ENCODE assay signal across 35 mouse cellular contexts in genomic region chr5:150525239-150525638, GRCm38 (mm10). TPM values are rescaled to one million over a fixed set of nuclear protein-coding genes. Genes with fewer than 3 reads are reported as not detected.
DNase-seq lines count a peak whose midpoint lies in the region; ATAC-seq and TF ChIP-seq lines count a peak whose summit lies in the region.
"Had no signal": no experiment of that assay in that cellular context is flagged by ENCODE, and none has a peak within 500 bp of the region (broad histone marks: within the 10 kb centered on the region; RNA-seq: fewer than 3 reads in every experiment).

No protein-coding gene starts in this region.

- H3K4me1 ChIP-seq in heart, adult 2 months (ENCODE audit: control insufficient read depth, insufficient read depth, low read length): no peaks in the 10 kb centered on the region
- H3K4me1 ChIP-seq in liver, postnatal 0 days (ENCODE audit: insufficient read depth): peaks cover 7% of the 10 kb centered on the region; the same call in 1 of the 2 replicates
- H3K4me1 ChIP-seq in liver, embryonic 11.5 days (replicated peaks; ENCODE audit: control insufficient read depth, insufficient read depth, low read length): peaks cover 5% of the 10 kb centered on the region
- peaks cover 9% of the 10 kb centered on the region for H3K4me1 ChIP-seq in neural tube, embryonic 15.5 days

- H3K36me3 ChIP-seq in heart, adult 2 months (ENCODE audit: control insufficient read depth, insufficient read depth, low read length): no peaks in the 10 kb centered on the region
- H3K36me3 ChIP-seq in liver, postnatal 0 days (replicated peaks; ENCODE audit: insufficient read depth, low read length): 0 out of 2 replicates have a peak, but pooled peaks cover 3% of the 10 kb centered on the region
- H3K36me3 ChIP-seq in liver, embryonic 11.5 days (ENCODE audit: control insufficient read depth, insufficient read depth, low read length): peaks cover 5% of the 10 kb centered on the region; the same call in 1 of the 2 replicates
- no peaks in the 10 kb centered on the region for H3K36me3 ChIP-seq in neural tube, embryonic 15.5 days
- H3K36me3 ChIP-seq: forebrain, embryonic 15.5 days; hindbrain, embryonic 12.5 days; hindbrain, embryonic 15.5 days had no signal

- H3K79me2 ChIP-seq in heart, adult 2 months (replicated peaks; ENCODE audit: control insufficient read depth, insufficient read depth, low read length): no peaks in the 10 kb centered on the region

- no peak overlapping the region for H3K4me3 ChIP-seq in heart, adult 2 months
- no peak overlapping the region for H3K4me3 ChIP-seq in layer of hippocampus, adult 2 months
- no peak overlapping the region for H3K4me3 ChIP-seq in liver, postnatal 0 days (ENCODE audit: low read depth, low read length)
- H3K4me3 ChIP-seq in liver, embryonic 11.5 days (ENCODE audit: low read depth, low read length): no peak overlapping the region
- no peak overlapping the region for H3K4me3 ChIP-seq in neural tube, embryonic 15.5 days (replicated peaks)
- H3K4me3 ChIP-seq: embryonic facial prominence, embryonic 10.5 days; embryonic facial prominence, embryonic 13.5 days; erythroblast, embryonic 14.5 days; forebrain, embryonic 12.5 days; forebrain, embryonic 15.5 days; hindbrain, embryonic 12.5 days; hindbrain, embryonic 15.5 days had no signal

- CTCF ChIA-PET in Patski (lab: Charles Lee): interaction anchor here (1.2 to 1.3 kb wide), 3 partner anchors 13 to 19 kb away, joined by 3 read pairs; no protein-coding TSS in a partner anchor

- TF ChIP-seq EP300 in heart, adult 2 months (IDR thresholded peaks at IDR 0.05; ENCODE audit: insufficient read depth, low read depth, low read length): no peak
- TF ChIP-seq EP300 in liver, postnatal 0 days (IDR thresholded peaks at IDR 0.05; ENCODE audit: low read depth): no peak

- H3K9ac ChIP-seq in heart, adult 2 months (ENCODE audit: low read depth, low read length): no peak overlapping the region
- no peak overlapping the region for H3K9ac ChIP-seq in liver, postnatal 0 days (replicated peaks)
- no peak overlapping the region for H3K9ac ChIP-seq in liver, embryonic 11.5 days (ENCODE audit: low read depth, low read length)
- H3K9ac ChIP-seq in neural tube, embryonic 15.5 days (replicated peaks): no peak overlapping the region
- H3K9ac ChIP-seq: embryonic facial prominence, embryonic 13.5 days; forebrain, embryonic 12.5 days; forebrain, embryonic 15.5 days; hindbrain, embryonic 12.5 days; hindbrain, embryonic 15.5 days had no signal

- no peak for ATAC-seq in liver, postnatal 0 days
- ATAC-seq in liver, embryonic 11.5 days (replicated peaks; ENCODE audit: low FRiP score): no peak
- ATAC-seq in Patski: no peak
- ATAC-seq in neural tube, embryonic 15.5 days (ENCODE audit: low FRiP score): no peak
- ATAC-seq: activated CD4-positive, CD25-positive, alpha-beta regulatory T cell, adult 4 months; forebrain, embryonic 15.5 days had no signal

- no peak for TF ChIP-seq POLR2A in heart, adult 2 months (IDR thresholded peaks at IDR 0.05; ENCODE audit: insufficient read depth, low read depth, low read length)

- in situ Hi-C loops in Patski (cut with MboI; ENCODE audit: low pct_unique_long_range_greater_than_20kb): no loop called here

- intact Hi-C loops in heart, adult 2 months (cut with DNase I): no loop called here
- intact Hi-C loops in heart, postnatal 36 days (cut with DNase I): no loop called here

- H3K4me2 ChIP-seq in liver, postnatal 0 days (ENCODE audit: low read depth, low read length): no peak overlapping the region
- H3K4me2 ChIP-seq in liver, embryonic 11.5 days: no peak overlapping the region
- H3K4me2 ChIP-seq in neural tube, embryonic 15.5 days: no peak overlapping the region
- H3K4me2 ChIP-seq: embryonic facial prominence, embryonic 13.5 days; forebrain, embryonic 12.5 days; forebrain, embryonic 15.5 days; heart, embryonic 11.5 days; hindbrain, embryonic 12.5 days; hindbrain, embryonic 15.5 days had no signal

- no peak overlapping the region for H3K27ac ChIP-seq in heart, adult 2 months
- no peak overlapping the region for H3K27ac ChIP-seq in layer of hippocampus, adult 2 months
- no peak overlapping the region for H3K27ac ChIP-seq in liver, postnatal 0 days (ENCODE audit: low read depth)
- no peak overlapping the region for H3K27ac ChIP-seq in liver, embryonic 11.5 days (ENCODE audit: low read depth, low read length)
- H3K27ac ChIP-seq in neural tube, embryonic 15.5 days (replicated peaks): no peak overlapping the region
- H3K27ac ChIP-seq: embryonic facial prominence, embryonic 10.5 days; embryonic facial prominence, embryonic 13.5 days; forebrain, embryonic 12.5 days; forebrain, embryonic 15.5 days; hindbrain, embryonic 12.5 days; hindbrain, embryonic 15.5 days had no signal

- H3K27me3 ChIP-seq in heart, adult 2 months (ENCODE audit: control insufficient read depth, insufficient read depth, low read length): no peaks in the 10 kb centered on the region
- no peaks in the 10 kb centered on the region for H3K27me3 ChIP-seq in liver, postnatal 0 days (ENCODE audit: insufficient read depth, low read length)
- H3K27me3 ChIP-seq in liver, embryonic 11.5 days (replicated peaks; ENCODE audit: control insufficient read depth, insufficient read depth, low read length): no peaks in the 10 kb centered on the region
- no peaks in the 10 kb centered on the region for H3K27me3 ChIP-seq in Patski
- H3K27me3 ChIP-seq in neural tube, embryonic 15.5 days (replicated peaks): no peaks in the 10 kb centered on the region
- H3K27me3 ChIP-seq: CH12.LX; embryonic facial prominence, embryonic 13.5 days; forebrain, embryonic 12.5 days; forebrain, embryonic 15.5 days; hindbrain, embryonic 12.5 days; hindbrain, embryonic 15.5 days had no signal

- 0 out of 2 replicates have a peak, but pooled peaks have one; percentile 10 for TF ChIP-seq CTCF in heart, adult 2 months (IDR thresholded peaks at IDR 0.05)
- peak; percentile 21; the same call in 1 of the 2 replicates for TF ChIP-seq CTCF in layer of hippocampus, adult 2 months (conservative IDR thresholded peaks at IDR 0.05)
- TF ChIP-seq CTCF in liver, postnatal 0 days (IDR thresholded peaks at IDR 0.05; ENCODE audit: low read depth): peak; percentile 25; the same call in 1 of the 2 replicates
- peak; percentile 40 for TF ChIP-seq CTCF in Patski (IDR thresholded peaks at IDR 0.05)

- POLR2A ChIA-PET in Patski (lab: Charles Lee): no interaction called here

- no peak for DNase-seq in heart, adult 2 months
- no peak for DNase-seq in heart, postnatal 36 days
- DNase-seq in layer of hippocampus, adult 2 months (ENCODE audit: low spot score in 2 of 2): no peak
- no peak for DNase-seq in layer of hippocampus, adult 8-10 months (ENCODE audit: low spot score in 2 of 2)
- no peak for DNase-seq in liver, postnatal 0 days
- DNase-seq in liver, embryonic 11.5 days (ENCODE audit: low spot score): no peak
- no peak for DNase-seq in Patski (ENCODE audit: low read depth, low spot score)
- DNase-seq: adrenal gland, adult 8-10 months; adrenal gland, postnatal 25 days; B cell, adult 2 months; cerebellum, adult 11-12 months; cerebellum, adult 8-10 months; cerebellum, postnatal 10 days; cerebellum, postnatal 36 days; embryo, embryonic 11 days; gastrocnemius, postnatal 25 days had no signal

- H3K9me3 ChIP-seq in liver, postnatal 0 days (ENCODE audit: low read length): no peaks in the 10 kb centered on the region
- no peaks in the 10 kb centered on the region for H3K9me3 ChIP-seq in liver, embryonic 11.5 days (ENCODE audit: control insufficient read depth, low read length)
- H3K9me3 ChIP-seq in neural tube, embryonic 15.5 days (replicated peaks): no peaks in the 10 kb centered on the region
- H3K9me3 ChIP-seq: embryonic facial prominence, embryonic 10.5 days; embryonic facial prominence, embryonic 13.5 days; forebrain, embryonic 12.5 days; forebrain, embryonic 15.5 days; G1E; hindbrain, embryonic 12.5 days; hindbrain, embryonic 15.5 days had no signal

- WGBS in heart, adult 2 months: 84% methylated on average over 2 of the region's 2 CpGs
- WGBS in liver, postnatal 0 days (ENCODE audit: insufficient replicate concordance): 73% methylated on average over 2 of the region's 2 CpGs
- 83% methylated on average over 2 of the region's 2 CpGs for WGBS in liver, embryonic 11.5 days
- WGBS in neural tube, embryonic 15.5 days: 89% methylated on average over 2 of the region's 2 CpGs

RNA-seq across cellular contexts. Expression of gene Brca2, which starts 2.8 kb away (rescaled TPM):
- 1 to 10 TPM; 1.6 to 2.0 TPM for total RNA-seq in heart, adult 2 months (2021)
- 1.1 and 2.4 TPM in 2 replicates for polyA plus RNA-seq in heart, adult 2 months (2012; rRNA removed)
- 1 to 10 TPM; 2.6 to 3.4 TPM for total RNA-seq in heart, postnatal 36 days (2021)
- 1 to 10 TPM; 6.6 to 9.7 TPM for total RNA-seq in layer of hippocampus, adult 2 months (2021)
- 10 to 100 TPM in 1 of 4 experiments, 1 to 10 TPM in 3; 5.9 to 10.4 (median 6.8) TPM for total RNA-seq in layer of hippocampus, adult 8-10 months (2022)
- polyA plus RNA-seq in liver, postnatal 0 days (2015; fragmentation: Nextera tagmentation; extraction: Ambion mirVana): 11.8 and 12.6 TPM in 2 replicates
- polyA plus RNA-seq in liver, embryonic 11.5 days (2014; fragmentation: Nextera tagmentation; extraction: Ambion mirVana): 20.5 and 30.0 TPM in 2 replicates
- 10.6 TPM for polyA plus RNA-seq in Patski (2021)
- 11.6 and 13.9 TPM in 2 replicates for polyA plus RNA-seq in neural tube, embryonic 15.5 days (2015; fragmentation: Nextera tagmentation; extraction: Ambion mirVana)

RNA-seq across cellular contexts. Expression of gene Zar1l, which starts 7.3 kb away (rescaled TPM):
- not detected for total RNA-seq in heart, adult 2 months (2021)
- polyA plus RNA-seq in heart, adult 2 months (2012; rRNA removed): not detected in 2 replicates
- not detected for total RNA-seq in heart, postnatal 36 days (2021)
- total RNA-seq in layer of hippocampus, adult 2 months (2021): not detected
- total RNA-seq in layer of hippocampus, adult 8-10 months (2022): under 1 TPM in 1 of 4 experiments, not detected in 3; 0.43 TPM
- not detected in 2 replicates for polyA plus RNA-seq in liver, postnatal 0 days (2015; fragmentation: Nextera tagmentation; extraction: Ambion mirVana)
- not detected in 2 replicates for polyA plus RNA-seq in liver, embryonic 11.5 days (2014; fragmentation: Nextera tagmentation; extraction: Ambion mirVana)
- not detected for polyA plus RNA-seq in Patski (2021)
- not detected in 2 replicates for polyA plus RNA-seq in neural tube, embryonic 15.5 days (2015; fragmentation: Nextera tagmentation; extraction: Ambion mirVana)
- total RNA-seq: adrenal gland, adult 8-10 months; adrenal gland, postnatal 25 days; CH12.LX; G1E; gastrocnemius, adult 8-10 months; gastrocnemius, postnatal 25 days; heart, adult 8-10 months; heart, postnatal 25 days had no signal
- polyA plus RNA-seq: activated CD4-positive, CD25-positive, alpha-beta regulatory T cell, adult 4 months; brain, embryonic 14.5 days; embryonic facial prominence, embryonic 10.5 days; embryonic facial prominence, embryonic 13.5 days; erythroblast, embryonic 14.5 days; forebrain, embryonic 12.5 days; forebrain, embryonic 15.5 days; G1E; gonadal fat pad, adult 2 months; heart, embryonic 11.5 days; heart, embryonic 14.5 days; heart, postnatal 0 days; hindbrain, embryonic 12.5 days; hindbrain, embryonic 15.5 days had no signal
